Mouse (Mus musculus) megakaryocyte, adult 5-6 weeks (primary cell): ENCODE data around the gene Gm26602. TPM values are rescaled to one million over a fixed set of nuclear protein-coding genes. Genes with fewer than 3 reads are reported as not detected.

Experiments used
- ATAC-seq: 2 replicates; pipeline ENCODE4 v1.8.0; 2016; ENCODE audit warnings: mild to moderate bottlenecking, inconsistent platforms; ENCODE audit not compliant: poor library complexity, severe bottlenecking
- total RNA-seq, 2 experiments: library from RNA; stranded (forward) in 1 of 2; stranded (reverse) in 1 of 2; fragments of 153-499, 151-499 nt in 1 of 2; fragments of 221-1000, 200-1000 nt in 1 of 2; gene quantifications; 2 replicates each; pipeline versions ENCODE4 v1.2.3 to v1.2.4; 2015 to 2017

Gm26602 gene
- total RNA-seq, 2 experiments from 2014 or later: not detected

DNA sequence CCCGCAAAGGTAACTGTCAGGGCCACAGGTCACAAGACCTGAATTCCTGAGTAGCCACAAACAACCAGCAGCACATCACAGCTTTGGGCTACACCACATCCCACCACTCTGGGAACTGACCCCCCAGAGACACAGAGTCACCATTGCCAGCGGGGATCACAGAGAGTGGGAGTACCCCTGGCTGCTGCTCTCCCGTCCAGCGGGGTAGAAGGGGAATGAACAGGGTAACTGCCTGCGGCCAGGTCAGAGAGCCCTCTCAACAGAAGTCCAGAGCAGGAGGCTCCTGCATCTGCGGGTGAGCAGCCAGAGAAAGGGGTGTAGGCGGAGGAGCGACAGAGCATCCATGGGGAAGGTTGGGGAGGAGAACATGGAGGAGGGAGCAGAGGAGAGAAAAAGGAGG lies 5.4 kb downstream of the Gm26602 start:
- ATAC-seq: no peak

DNA sequence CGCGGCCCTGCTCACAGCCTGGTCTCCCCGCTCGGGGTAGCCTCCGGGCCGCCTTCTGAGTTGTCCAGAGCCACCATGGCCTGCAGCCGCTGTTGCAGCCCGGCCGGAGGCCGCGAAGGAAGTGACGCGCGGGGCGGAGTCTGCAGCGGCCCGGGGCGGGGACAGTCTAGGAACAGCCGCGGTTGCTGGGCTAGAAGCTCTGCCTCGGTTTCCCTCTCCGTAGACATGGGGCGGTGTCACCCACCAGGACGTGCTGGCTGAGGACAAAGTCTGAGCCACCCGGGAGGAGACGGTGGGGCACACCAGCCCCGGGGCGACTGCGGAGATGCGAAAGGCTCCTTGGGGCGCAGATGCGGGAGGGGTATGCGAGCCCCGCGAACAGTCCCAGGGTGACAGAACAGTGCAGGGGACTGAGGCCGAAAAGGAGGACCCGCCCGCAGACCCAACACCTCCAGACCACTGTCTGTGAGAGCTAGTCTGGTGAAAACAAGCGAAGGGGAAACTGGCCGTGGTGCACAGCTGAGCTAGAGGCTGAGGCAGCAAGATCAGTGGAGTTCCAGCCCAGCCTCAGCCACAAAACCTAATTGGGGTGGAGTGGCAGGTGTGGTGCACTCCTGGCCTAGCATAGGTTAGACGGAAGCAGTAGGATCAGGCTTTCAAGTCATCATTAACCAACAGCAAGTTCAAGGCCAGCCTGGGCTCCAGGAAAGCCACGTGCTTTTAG lies 6.3 kb downstream of the Gm26602 start, which contains the start of gene Kiss1r:
Kiss1r (plus strand) TSS at position 164 of the 724 bp plus-strand sequence.
- peak; percentile 85 for ATAC-seq

DNA sequence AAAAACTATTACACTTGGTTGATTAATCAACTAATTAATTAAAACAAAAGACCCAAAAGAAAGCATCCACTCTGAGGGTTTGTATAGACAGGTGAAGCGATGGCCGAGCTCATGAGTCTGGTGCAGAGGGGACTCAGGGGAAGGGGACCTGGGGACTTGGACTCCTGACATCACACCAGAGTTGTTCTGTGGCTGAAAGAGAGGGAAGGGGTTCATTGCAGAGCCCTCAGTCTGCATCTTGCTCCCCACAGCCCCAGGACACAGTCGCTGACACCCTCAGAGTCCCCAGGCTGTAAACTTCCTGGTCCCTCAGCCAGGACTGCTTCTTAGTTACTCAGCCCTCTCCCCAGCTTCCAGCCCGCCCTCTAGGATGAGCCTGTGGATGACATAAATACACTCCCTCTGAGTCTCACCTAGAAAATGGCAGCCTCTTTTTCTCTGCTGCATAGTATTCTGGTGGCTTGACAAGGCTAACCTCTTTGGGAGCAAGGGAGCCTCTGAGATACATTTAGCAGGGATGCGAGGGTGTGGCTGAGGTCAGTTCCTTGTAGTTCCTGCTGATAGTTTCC lies 7.0 kb downstream of the Gm26602 start:
- ATAC-seq: no peak

DNA sequence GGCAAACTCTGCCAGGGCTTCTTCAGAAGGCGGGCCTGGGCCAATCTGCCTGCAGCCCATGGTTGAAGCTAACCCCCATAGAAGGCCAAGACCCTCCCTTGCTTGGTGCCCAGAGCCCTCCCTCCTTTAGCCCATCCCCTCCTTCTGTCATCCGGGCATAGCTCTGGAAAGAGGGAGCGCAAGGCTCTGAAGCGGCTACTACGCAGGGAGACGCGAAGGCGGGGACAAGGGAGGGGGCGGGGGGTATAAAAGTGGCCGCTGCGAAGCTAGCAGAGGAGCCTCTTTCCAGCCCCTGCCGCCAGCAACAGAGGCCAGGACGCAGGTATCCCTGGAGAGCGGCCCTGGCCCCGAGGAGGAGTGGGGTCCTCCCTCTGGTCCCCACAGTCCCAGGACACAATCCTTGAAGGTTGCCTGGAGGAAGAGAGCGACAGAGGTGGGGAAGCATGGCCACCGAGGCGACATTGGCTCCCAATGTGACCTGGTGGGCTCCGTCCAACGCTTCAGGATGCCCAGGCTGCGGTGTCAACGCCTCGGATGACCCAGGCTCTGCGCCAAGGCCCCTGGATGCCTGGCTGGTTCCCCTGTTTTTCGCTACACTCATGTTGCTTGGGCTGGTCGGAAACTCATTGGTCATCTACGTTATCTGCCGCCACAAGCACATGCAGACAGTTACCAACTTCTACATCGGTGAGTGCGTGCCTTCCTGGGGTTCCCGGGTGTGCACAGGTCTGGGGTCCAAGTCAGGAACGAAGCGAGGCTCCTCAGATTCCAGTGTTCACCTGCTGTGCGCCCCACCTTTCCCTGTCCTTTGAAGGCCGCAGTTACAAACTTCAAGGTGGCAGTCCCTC lies 7.8 kb downstream of the Gm26602 start:
- ATAC-seq: no peak

DNA sequence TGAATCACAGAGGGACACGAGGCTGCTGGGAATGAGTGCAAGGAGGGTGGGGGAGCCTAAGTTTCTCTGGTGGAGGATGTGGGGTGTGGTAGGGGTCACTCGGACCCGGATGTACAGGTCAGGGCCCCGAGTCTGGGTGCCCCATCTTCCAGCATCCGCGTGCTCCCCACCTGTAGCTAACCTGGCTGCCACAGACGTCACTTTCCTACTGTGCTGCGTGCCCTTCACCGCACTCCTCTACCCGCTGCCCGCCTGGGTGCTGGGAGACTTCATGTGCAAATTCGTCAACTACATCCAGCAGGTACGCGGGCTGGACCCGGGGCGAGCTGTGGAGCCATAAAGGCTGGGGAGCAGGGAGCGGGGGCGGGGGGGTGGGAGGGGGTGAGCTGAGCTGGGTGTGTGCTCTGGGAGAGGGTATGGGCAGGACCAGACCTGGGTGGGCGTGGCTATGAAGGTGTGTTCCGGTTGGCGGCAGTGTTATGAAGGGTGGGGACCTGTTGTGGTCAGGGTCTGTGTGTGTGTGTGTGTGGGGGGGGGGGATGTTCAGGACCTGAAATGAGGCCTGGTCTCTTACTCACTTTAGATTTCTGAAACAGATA lies 8.7 kb downstream of the Gm26602 start:
- no peak for ATAC-seq

DNA sequence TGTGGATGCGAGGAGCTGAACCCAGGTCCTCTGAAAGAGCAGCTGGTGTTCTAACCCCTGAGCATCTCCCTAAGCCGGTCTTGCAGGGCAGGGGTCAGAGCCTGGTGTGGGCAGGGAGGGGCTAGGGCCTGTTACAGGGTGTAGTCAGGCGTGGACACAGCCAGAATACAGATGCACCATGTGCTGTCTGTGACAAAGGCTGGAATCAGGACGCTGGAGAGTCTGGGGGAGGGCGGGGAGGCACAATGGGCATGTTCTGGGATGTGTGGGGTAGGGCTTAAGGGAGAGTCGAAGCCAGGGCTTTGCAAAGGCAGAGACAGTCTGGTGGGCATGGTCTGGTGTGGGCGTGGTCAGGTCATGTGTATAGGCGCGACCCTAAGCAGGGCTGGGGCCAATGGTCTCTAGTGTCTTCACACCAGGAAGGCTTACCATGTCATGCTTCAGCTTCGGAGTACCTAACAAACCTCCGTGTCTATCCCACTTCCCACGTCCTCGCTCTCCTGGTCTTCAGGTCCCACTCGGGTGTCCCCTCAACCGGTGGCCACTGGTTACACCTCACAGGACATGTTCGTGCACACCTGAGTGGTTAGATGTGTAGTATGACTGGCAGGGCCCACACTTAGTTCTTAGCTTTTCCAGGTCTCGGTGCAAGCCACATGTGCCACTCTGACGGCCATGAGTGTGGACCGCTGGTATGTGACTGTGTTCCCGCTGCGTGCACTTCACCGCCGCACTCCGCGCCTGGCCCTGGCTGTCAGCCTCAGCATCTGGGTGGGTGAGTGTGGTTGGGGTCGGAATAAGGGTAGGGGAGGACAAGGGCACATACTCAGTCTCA lies 9.6 kb downstream of the Gm26602 start:
- no peak for ATAC-seq

DNA sequence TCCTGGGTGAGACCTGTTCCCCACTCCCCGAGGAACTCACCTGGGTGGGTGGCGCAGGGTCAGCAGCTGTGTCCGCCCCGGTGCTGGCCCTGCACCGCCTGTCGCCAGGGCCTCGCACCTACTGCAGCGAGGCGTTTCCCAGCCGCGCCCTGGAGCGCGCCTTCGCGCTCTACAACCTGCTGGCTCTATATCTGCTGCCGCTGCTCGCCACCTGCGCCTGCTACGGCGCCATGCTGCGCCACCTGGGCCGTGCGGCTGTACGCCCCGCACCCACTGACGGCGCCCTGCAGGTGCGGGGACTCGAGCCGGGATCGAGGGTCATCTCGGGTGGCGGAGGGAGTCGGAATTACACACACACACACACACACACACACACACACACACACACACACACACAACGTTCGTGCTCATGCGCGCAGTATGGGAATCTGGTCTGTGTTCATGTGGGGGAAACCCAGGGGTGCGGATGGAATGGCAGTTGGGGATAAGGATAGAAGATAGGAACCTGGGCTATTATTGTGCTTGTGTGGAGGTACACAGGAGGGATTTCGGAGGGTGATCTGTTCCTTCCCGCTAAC lies 10.4 kb downstream of the Gm26602 start, which contains the start of gene R3hdm4:
R3hdm4 (minus strand) TSS at position 251 of the 578 bp plus-strand sequence.
- no peak for ATAC-seq

DNA sequence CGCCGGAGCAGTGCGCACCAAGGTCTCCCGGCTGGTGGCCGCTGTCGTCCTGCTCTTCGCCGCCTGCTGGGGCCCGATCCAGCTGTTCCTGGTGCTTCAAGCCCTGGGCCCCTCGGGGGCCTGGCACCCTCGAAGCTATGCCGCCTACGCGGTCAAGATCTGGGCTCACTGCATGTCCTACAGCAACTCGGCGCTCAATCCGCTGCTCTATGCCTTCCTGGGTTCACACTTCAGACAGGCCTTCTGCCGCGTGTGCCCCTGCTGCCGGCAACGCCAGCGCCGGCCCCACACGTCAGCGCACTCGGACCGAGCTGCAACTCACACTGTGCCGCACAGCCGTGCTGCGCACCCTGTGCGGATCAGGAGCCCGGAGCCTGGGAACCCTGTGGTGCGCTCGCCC lies 10.9 kb downstream of the Gm26602 start:
- ATAC-seq: no peak

DNA sequence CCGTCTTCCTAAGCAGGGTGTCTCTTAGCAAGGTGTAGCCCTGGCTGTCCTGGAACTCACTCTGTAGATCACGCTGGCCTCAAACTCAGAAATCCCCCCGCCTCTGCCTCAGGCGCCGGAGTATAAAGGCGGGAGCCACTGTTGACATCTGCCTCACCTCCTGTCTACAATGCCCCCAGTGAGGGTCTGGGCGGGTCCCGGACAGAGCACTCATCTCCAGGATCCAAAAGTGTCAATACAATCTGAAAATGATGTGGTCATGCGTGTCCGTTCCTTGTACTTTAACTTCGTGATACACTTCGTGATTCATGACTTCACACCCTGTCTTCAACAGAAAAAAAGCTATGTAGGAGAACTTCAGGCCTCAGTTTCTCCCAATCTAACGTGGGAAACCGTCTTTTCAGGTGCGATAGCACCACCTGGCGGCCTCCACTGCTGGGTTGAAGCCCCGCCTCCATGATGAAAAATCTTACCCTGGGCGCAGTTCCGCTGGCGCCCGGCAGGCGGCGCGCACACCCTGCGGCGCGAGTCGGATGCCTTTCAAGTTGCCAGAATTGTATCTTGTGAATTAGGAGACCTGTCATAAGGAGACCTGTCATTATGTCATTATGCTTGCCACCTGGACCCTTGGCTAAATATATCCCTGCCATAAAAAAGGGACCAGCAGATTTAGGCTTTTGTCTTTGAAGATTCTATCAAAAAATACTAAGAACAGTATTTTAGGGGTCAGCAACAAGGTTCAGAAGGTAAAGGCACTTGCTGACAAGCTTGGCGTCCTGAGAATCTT lies 14.5 kb downstream of the Gm26602 start:
- peak; percentile 54 for ATAC-seq

DNA sequence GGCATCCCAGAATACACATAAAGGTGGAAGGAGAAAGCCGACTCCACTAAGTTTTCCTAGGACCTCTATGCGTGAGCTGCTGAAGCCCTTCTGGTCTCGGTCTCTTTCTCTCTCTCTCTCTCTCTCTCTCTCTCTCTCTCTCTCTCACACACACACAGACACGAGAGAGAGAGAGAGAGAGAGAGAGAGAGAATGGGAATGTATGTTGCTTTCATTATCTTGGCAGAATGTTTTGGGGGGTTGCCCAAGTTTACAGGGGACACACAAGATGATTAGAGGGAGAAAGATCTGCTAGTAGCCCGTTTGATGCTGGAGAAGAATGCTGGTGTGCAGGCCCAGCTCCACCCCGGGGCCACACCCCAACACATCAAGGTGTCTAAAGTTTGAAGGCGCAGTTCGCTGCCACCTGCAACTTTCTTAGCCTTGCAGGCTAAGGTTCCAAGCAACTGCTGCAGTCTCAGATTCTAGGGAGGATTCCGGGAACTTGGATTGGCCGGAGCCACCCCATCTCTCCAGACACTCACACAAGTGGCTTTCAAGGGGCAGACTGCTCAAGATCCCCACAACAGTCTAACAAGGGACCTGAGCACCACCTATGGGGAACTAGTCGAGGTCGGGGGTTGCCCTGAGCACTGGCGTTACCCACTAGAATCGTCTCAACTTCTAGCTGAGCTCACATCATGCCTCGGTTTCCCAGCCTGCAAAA lies 15.3 kb downstream of the Gm26602 start:
- no peak for ATAC-seq

DNA sequence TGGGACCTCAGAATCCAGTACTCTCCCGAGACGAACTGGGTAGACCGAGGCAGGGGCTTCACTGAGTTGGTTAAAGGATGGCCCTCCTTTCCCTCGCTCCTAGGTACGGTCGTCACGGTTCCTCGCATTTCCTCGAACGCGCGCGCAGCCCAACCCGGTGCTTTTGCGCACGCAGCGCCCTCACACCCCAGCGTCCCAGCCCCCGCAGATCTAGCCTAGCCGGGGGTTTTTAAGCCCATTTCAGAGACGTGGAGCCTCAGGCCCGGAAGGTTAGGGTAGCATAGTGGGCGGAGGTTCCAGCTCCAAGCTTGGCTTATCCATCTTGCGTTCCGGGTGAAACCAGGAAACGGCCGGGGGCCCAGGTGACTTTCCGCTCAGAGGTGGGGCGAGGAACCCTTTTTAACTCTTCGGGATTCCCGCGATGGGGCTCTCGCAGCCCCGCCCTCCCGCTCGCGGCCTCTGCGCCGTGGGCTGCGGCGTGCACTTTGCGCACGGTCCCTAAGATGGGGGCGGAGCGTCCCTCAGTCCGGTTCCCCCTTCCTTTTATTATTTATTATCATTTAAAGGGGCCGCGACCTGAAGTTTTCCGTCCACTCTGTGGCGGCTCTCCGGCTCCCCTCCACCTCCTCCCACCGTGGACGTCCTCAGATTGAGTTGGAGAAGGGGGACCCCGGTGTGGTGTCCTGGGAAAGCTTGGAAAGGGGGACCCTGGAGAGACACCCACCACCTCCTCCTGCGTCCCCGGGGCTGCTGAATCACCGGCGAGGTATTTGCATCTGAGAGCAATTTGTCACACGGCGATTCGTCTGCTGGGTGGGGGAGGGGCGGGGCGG lies 16.1 kb downstream of the Gm26602 start, which contains the start of gene Arid3a:
Arid3a (plus strand) TSS at position 553 of the 833 bp plus-strand sequence.
- peak; percentile 69 for ATAC-seq

DNA sequence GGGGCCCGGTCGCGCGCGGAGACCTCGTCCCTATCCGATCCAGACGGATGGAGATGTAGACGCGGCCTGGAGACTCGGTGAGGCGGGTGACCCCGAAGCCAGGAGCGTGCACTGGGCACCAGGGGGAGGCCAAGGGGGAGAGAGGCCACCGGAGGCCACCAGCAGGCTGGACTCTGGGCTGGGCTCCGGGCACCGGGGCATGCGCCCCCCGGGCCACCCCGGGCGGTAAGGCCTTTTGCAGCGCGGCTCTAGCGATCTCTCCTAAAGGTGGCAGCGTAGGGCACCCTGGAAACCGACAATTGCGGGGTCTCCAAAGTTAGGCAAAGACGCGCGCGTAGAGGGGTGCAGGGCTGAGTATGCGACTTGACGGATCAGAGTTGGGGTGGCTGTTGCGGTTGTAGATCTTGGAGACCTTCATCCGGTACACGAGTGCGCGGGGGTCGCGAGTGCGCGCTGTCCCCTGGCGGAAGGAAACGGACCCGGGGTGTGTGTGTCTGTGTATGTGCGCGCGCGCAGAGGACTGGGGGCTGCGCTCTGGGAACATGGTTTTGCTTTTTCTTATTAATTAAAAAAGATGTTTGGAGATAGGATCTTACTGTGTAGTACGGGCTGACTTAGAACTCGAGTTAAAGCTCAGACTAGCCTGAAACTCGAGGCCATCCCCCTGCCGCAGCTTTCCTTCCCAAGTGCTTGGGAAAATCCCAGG lies 16.8 kb downstream of the Gm26602 start:
- ATAC-seq: no peak

DNA sequence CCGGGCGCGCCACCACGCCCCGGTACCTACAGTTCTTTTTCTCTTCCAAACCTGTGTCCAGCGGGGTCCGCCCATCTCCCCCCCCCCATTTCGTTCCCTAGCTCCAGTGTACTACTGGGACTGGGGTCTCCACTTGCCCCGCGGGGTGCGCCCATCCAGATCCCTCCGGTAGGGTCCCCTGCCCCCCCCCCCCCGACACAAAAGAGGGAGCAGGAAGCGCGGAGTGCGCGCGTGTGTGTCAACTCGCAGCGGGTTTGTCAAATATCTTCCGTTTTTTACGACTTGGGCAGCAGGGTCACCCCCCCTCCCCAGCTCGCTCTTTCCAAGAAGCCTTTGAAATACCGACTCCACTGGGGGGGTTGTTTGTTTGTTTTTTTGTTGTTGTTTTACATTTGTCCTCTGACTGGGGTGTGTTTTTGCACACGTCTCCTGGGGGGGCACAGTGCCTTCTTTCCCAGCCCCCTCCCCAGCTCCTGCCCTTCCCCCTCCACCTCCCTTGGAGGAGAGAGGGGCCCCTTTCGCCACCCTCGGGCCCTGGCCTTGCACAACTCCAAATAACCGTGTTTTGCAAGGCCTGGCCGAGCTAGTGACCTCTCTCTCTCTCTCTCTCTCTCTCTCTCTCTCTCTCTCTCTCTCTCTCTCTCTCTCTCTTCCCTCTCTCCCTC lies 17.5 kb downstream of the Gm26602 start:
- peak; percentile 36 for ATAC-seq

DNA sequence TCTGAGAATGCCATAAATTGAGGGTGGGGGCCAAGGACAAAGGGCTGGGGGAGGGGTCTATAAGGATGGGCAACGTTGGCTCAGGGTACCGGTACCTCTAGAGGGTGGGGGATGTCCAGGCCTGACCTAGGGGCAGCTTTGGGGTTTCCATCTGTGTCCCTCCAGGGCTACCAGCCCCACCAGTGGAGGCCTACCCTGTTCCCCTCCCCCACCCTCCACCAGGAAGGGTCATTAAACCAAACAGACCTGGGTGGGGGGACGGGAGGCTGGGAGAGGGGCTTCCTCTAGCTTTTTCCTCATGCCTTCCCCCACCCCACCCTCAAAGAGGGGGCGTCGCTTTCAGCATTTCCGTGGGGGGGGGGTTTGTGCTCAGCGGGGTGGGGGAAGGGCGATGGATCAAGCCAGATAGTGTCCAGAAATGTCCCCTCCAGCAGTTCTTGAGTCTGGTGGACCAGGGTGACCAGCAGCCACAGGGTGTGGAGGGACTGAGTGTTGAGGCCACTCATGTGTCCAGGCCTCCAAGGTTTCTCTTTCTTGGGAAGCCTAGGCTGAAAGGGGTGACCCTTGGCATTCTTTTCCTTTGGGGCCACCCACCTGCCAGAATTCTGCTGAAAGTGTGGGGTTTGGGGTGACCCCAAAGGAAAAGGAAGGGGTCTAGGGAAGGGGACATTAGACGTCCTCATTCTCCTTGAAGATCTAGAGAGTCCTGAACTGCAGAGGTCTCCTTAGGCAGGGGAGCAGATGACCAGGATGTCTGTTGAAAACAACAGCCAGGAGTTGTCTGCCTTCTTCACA lies 18.4 kb downstream of the Gm26602 start:
- ATAC-seq: no peak

DNA sequence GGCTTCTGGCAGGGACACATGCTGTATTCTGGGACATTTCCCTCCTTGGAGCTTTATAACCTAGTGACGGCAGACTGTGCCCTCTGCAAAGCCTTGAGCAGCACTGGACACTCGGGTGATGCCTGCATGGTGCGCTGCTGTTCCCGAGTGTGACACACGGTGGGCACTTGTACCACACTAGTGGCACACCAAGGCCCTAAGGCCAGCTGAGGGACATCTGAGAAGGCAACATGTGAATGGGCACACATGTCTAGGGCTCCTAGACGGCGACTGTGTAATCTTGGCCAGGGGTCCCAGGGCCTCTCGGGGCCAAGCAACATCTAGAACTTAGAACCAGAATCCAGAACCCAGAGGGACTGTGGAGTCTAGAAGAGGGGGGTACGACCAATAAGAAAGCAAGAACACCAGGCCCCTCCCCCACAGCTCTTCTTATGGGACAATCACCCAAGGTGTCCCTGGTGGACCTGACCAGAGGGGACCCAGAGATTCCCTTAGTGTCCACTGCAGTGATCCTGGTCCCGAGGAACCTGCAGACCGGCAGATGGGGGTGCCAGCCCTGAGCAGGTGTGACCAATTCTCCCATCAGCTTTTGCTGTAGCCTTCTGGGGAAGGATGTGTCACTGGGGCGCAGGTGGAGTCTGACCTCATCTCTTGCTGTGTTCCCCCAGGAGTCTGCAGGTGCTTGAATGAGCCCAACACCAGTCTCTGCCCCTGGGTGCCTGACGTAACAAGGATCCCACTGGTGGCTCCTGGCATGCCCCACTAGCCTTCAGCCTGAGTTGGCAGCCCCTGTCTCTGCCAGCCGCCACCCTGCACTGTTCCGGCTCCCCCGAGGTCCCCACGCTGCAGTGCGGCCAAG lies 19.5 kb downstream of the Gm26602 start:
- no peak for ATAC-seq
